Mouse (Mus musculus): ENCODE results near the gene Itga9. TPM values are rescaled to one million over a fixed set of nuclear protein-coding genes. Genes with fewer than 3 reads are reported as not detected.
A peak's percentile ranks its signal among the peaks of the same experiment; 100 is the strongest.

Itga9 gene
- total and polyA plus RNA-seq, 2 experiments from 2014 or later: 10.7 to 61.5 TPM

DNA sequence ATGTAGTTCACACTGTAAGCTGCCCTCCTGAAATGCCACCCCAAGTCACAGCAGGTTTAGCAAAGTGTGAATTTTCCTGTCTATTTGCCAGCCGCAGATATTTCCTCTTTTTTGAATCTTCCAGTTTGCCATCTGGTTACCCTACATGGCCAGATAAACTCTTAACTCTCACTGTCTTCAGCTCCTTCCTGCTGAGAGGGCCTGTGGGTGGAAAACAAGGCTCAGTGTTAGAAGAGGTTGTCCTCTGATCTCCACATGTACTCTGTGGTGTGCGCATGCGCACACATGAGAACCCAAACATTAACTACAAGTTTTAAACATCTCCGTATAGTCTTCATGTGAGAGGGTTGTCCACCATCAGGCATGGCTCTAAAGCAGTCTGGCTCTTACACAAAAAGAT, 283.7 kb downstream of the Itga9 start:
- Histone ChIP-seq H3K27ac (ENCODE audit: low read depth) (no peak overlapping the region), H3K9ac (replicated peaks; ENCODE audit: low read depth, low read length) (no peak overlapping the region), H3K27me3 (ENCODE audit: control insufficient read depth, insufficient read depth, low read length) (no peaks in the 10 kb centered on the region), H3K4me3 (ENCODE audit: low read depth, low read length) (no peak overlapping the region), H3K4me1 (ENCODE audit: control insufficient read depth, insufficient read depth) (no peaks in the 10 kb centered on the region), H3K9me3 (replicated peaks; ENCODE audit: control insufficient read depth, low read length) (no peaks in the 10 kb centered on the region), H3K4me2 (ENCODE audit: low read depth, low read length) (no peak overlapping the region), H3K36me3 (replicated peaks; ENCODE audit: control insufficient read depth, insufficient read depth, low read length) (peaks cover 7% of the 10 kb centered on the region)
- no peak for TF ChIP-seq EP300 (IDR thresholded peaks at IDR 0.05; ENCODE audit: low read depth)
- TF ChIP-seq CTCF (IDR thresholded peaks at IDR 0.05; ENCODE audit: low read depth): no peak
- ATAC-seq (ENCODE audit: insufficient read depth, low read depth) (no peak), DNase-seq (ENCODE audit: low spot score) (no peak)
- WGBS: 80% methylated on average over 4 of the region's 4 CpGs

GRCm38 (mm10) chr9:118890645-118891044, 284.2 kb downstream of the Itga9 start:
- ATAC-seq (ENCODE audit: insufficient read depth, low read depth): no peak
- WGBS: 44% methylated on average over 2 of the region's 2 CpGs
- H3K4me1 ChIP-seq (ENCODE audit: control insufficient read depth, insufficient read depth): no peaks in the 10 kb centered on the region
- H3K27ac ChIP-seq (ENCODE audit: low read depth): no peak overlapping the region
- no peaks in the 10 kb centered on the region for H3K9me3 ChIP-seq (replicated peaks; ENCODE audit: control insufficient read depth, low read length)
- peaks cover 7% of the 10 kb centered on the region for H3K36me3 ChIP-seq (replicated peaks; ENCODE audit: control insufficient read depth, insufficient read depth, low read length)
- no peak for TF ChIP-seq EP300 (IDR thresholded peaks at IDR 0.05; ENCODE audit: low read depth)
- no peak for TF ChIP-seq CTCF (IDR thresholded peaks at IDR 0.05; ENCODE audit: low read depth)
- H3K4me2 ChIP-seq (ENCODE audit: low read depth, low read length): no peak overlapping the region
- no peak overlapping the region for H3K9ac ChIP-seq (replicated peaks; ENCODE audit: low read depth, low read length)
- DNase-seq (ENCODE audit: low spot score): no peak
- no peak overlapping the region for H3K4me3 ChIP-seq (ENCODE audit: low read depth, low read length)
- H3K27me3 ChIP-seq (ENCODE audit: control insufficient read depth, insufficient read depth, low read length): no peaks in the 10 kb centered on the region

GRCm38 (mm10) chr9:118891068-118891467, 284.6 kb downstream of the Itga9 start:
- Histone ChIP-seq H3K4me2 (ENCODE audit: low read depth, low read length) (no peak overlapping the region), H3K4me3 (ENCODE audit: low read depth, low read length) (no peak overlapping the region), H3K9me3 (replicated peaks; ENCODE audit: control insufficient read depth, low read length) (no peaks in the 10 kb centered on the region), H3K36me3 (replicated peaks; ENCODE audit: control insufficient read depth, insufficient read depth, low read length) (peaks cover 7% of the 10 kb centered on the region), H3K9ac (replicated peaks; ENCODE audit: low read depth, low read length) (no peak overlapping the region), H3K27me3 (ENCODE audit: control insufficient read depth, insufficient read depth, low read length) (no peaks in the 10 kb centered on the region), H3K4me1 (ENCODE audit: control insufficient read depth, insufficient read depth) (no peaks in the 10 kb centered on the region), H3K27ac (ENCODE audit: low read depth) (0 out of 2 replicates have a peak overlapping the region, but pooled peaks have one; percentile 1)
- TF ChIP-seq CTCF (IDR thresholded peaks at IDR 0.05; ENCODE audit: low read depth): no peak
- no peak for TF ChIP-seq EP300 (IDR thresholded peaks at IDR 0.05; ENCODE audit: low read depth)
- ATAC-seq (ENCODE audit: insufficient read depth, low read depth) (no peak), DNase-seq (ENCODE audit: low spot score) (no peak)
- 81% methylated on average over 6 of the region's 6 CpGs for WGBS

DNA sequence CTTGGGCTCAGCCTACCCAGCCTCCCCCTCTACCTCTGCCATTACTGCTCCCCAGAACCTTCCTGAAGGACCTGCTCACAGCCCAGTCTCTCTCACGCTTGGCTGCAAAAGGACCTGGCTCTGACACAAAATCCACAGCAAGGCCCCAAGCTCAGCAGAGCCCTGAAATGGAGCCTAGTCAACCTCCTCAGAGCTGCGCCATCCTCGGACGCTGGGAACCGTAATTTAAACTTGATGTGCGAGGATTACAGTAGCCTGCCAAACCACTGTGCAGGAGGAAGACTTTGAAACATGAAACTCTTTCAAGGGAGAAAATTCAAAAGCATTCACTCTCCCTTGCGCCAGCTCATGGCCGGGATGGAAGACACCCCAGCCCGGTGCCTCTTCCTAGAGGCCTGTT, 285.1 kb downstream of the Itga9 start:
- Histone ChIP-seq H3K4me2 (ENCODE audit: low read depth, low read length) (no peak overlapping the region), H3K9me3 (replicated peaks; ENCODE audit: control insufficient read depth, low read length) (no peaks in the 10 kb centered on the region), H3K4me3 (ENCODE audit: low read depth, low read length) (no peak overlapping the region), H3K27ac (ENCODE audit: low read depth) (0 out of 2 replicates have a peak overlapping the region, but pooled peaks have one; percentile 1), H3K36me3 (replicated peaks; ENCODE audit: control insufficient read depth, insufficient read depth, low read length) (peaks cover 7% of the 10 kb centered on the region), H3K4me1 (ENCODE audit: control insufficient read depth, insufficient read depth) (no peaks in the 10 kb centered on the region), H3K27me3 (ENCODE audit: control insufficient read depth, insufficient read depth, low read length) (no peaks in the 10 kb centered on the region), H3K9ac (replicated peaks; ENCODE audit: low read depth, low read length) (no peak overlapping the region)
- 80% methylated on average over 9 of the region's 9 CpGs for WGBS
- TF ChIP-seq EP300 (IDR thresholded peaks at IDR 0.05; ENCODE audit: low read depth) (no peak), CTCF (IDR thresholded peaks at IDR 0.05; ENCODE audit: low read depth) (no peak)
- ATAC-seq (ENCODE audit: insufficient read depth, low read depth) (no peak), DNase-seq (ENCODE audit: low spot score) (no peak)

DNA sequence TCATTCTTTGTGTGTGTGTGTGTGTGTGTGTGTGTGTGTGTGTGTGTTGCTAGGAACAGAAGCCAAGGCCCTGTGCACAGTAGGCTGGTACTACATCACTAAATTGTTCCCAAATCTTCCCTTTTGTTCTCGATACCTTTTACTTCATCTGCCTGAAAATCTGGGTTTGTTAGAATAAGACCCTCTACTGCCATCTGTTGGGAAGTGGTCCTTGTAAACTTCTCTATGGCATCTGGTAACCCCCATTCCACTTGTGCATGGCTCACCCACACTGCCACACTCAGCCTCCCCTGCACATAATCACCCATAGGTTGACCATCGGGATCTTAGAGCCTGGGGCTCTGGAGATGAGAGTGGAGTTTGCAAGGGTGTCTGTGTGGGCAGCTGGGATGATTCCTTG, 288.6 kb downstream of the Itga9 start:
- Histone ChIP-seq H3K27me3 (ENCODE audit: control insufficient read depth, insufficient read depth, low read length) (no peaks in the 10 kb centered on the region), H3K4me1 (ENCODE audit: control insufficient read depth, insufficient read depth) (no peaks in the 10 kb centered on the region), H3K9ac (replicated peaks; ENCODE audit: low read depth, low read length) (no peak overlapping the region), H3K27ac (ENCODE audit: low read depth) (no peak overlapping the region), H3K4me3 (ENCODE audit: low read depth, low read length) (no peak overlapping the region), H3K9me3 (replicated peaks; ENCODE audit: control insufficient read depth, low read length) (no peaks in the 10 kb centered on the region), H3K36me3 (replicated peaks; ENCODE audit: control insufficient read depth, insufficient read depth, low read length) (peaks cover 12% of the 10 kb centered on the region), H3K4me2 (ENCODE audit: low read depth, low read length) (no peak overlapping the region)
- ATAC-seq (ENCODE audit: insufficient read depth, low read depth) (no peak), DNase-seq (ENCODE audit: low spot score) (no peak)
- no peak for TF ChIP-seq EP300 (IDR thresholded peaks at IDR 0.05; ENCODE audit: low read depth)
- no peak; the same call in 1 of the 2 replicates for TF ChIP-seq CTCF (IDR thresholded peaks at IDR 0.05; ENCODE audit: low read depth)
- 60% methylated on average over 2 of the region's 2 CpGs for WGBS

DNA sequence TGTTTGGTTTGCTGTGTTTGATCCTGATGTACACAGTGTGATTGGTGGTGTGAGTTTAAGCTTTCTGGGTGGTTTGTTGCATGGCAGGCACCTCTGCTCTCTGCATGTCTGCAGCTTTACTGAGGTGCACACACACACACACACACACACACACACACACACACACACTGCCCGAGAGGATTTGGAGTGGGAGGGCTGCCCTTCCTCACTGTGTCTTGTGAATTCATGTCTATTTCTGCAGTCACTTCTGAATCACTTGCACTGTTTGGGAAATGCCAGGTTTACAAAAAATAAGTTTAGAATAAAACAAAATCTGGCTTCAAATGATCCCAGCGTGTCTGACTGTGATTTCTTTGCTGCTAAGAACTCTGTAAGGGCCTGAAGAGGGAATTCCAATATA, 294.2 kb downstream of the Itga9 start:
- H3K27me3 ChIP-seq (ENCODE audit: control insufficient read depth, insufficient read depth, low read length): no peaks in the 10 kb centered on the region
- TF ChIP-seq EP300 (IDR thresholded peaks at IDR 0.05; ENCODE audit: low read depth) (no peak), CTCF (IDR thresholded peaks at IDR 0.05; ENCODE audit: low read depth) (no peak)
- H3K9me3 ChIP-seq (replicated peaks; ENCODE audit: control insufficient read depth, low read length): no peaks in the 10 kb centered on the region
- H3K4me1 ChIP-seq (ENCODE audit: control insufficient read depth, insufficient read depth): no peaks in the 10 kb centered on the region
- H3K4me3 ChIP-seq (ENCODE audit: low read depth, low read length): no peak overlapping the region
- H3K36me3 ChIP-seq (replicated peaks; ENCODE audit: control insufficient read depth, insufficient read depth, low read length): peaks cover 12% of the 10 kb centered on the region
- no peak overlapping the region for H3K4me2 ChIP-seq (ENCODE audit: low read depth, low read length)
- DNase-seq (ENCODE audit: low spot score) (no peak), ATAC-seq (ENCODE audit: insufficient read depth, low read depth) (no peak)
- H3K27ac ChIP-seq (ENCODE audit: low read depth): no peak overlapping the region
- no peak overlapping the region for H3K9ac ChIP-seq (replicated peaks; ENCODE audit: low read depth, low read length)
- WGBS: 64% methylated on average over 2 of the region's 2 CpGs

All from heart, postnatal 0 days (tissue).